Mouse (Mus musculus): ENCODE data around the gene Pced1b.

- TF ChIP-seq POLR2A (IDR thresholded peaks at IDR 0.05; ENCODE audit: control insufficient read depth, low read depth, low read length) (no peak), CTCF (IDR thresholded peaks at IDR 0.05; ENCODE audit: control insufficient read depth, insufficient read depth, insufficient replicate concordance, low read depth, low read length) (no peak)
Measured at GRCm38 (mm10) chr15:97431533-97431932, 184.6 kb downstream of the Pced1b start.

Data from testis, adult 2 months (tissue).